Mouse (Mus musculus): ENCODE data around the gene Pofut1.

Pofut1 gene

DNA sequence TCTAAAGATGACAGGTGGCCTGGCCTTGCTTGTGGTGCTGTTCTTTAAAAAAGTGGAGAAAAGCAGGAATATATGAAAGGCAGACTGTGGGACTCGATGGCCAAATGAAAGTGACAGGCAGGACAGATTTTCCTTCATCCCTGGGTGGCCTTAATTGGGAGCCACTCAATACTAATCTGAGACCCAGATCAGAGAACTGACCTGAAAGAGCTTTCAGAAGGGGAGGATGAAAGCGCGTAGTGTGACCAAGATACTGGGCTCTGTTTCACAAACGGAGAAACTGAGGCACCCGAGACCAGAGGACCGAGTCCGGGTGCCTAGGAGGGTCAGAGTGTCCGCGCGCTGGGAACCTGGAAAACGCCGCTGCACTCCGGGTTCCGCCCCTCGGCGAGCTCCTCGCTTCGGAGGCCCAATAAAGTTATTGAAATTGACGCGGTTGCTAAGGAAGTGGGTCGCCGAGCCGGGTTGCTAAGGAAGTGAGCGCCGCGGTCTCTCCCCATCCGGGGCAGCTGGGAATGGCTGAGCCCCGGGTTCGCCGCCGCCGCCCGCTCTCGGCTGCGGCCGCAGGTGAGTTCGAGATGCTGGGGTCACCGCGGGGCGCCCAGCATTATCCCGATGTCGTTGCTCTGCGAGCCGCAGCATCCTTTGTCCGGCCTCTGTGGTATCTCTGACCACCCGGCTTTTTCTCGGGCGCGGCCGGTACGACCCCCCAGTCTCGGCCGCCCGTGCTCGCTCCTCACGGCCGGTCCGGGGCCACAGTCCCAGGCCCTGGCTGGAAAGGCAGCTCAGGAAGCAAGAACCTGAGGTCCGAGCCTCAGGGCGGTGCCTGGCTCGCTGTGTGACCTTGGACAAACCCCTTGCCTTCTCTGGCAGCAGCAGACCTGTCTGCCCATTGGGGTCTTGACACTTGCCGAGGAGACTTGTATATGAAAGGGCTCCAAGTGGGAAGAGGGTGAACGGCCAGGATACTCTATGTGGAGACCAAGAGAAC is 49.9 kb downstream of the Pofut1 start, which contains the start of gene Kif3b:
Gene Kif3b, plus strand, starts transcription at position 476 of the 991 bp plus-strand sequence.
- peak; percentile 87 to 91 for DNase-seq

DNA sequence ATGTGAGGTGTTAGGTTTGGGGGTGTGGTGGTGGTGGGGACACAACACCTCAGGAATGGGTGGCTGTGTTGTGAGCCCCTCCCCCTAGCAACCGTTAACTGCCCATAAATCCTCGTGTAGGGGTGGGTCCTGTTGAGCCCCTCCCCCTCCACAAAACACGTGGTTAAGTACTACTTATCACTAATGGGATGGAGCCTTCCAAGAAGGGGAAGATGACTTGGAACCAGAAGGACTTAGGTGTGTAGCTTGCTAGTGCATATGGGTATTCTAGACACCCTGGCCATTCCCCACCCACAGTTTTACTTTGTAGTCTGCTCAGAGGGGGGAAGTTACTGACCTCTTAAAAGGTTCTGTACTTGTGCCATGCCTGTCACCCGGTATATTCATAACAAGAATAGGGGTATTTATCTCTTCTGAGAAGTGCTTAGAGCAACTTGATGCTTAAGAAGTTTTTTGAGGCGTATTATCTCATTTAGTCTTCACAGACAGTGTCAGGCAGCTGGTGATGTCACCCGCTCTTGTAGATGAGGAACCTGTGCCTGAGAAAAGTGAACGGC is 51.0 kb downstream of the Pofut1 start:
- DNase-seq = peak in 1 of 2 experiments; percentile 38

DNA sequence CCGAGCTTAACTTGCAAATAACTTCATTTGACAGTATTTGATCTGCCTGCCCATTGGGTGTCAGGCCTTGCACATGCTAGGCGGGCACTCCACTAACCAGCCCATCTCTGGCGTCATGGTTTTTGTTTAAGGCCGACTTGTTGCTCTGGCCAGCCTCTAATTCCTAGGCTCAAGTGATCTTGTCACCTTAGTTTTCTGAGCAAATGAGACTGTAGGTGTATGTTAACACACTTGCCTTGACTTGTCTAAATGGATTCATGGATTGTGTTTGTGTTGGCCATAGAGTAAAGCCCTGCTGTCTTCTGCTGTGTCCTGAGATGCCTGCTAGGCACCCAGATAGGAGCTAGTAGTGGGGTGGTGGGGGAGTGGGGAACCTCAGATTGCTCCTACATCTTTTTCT is 53.9 kb downstream of the Pofut1 start:
- DNase-seq = no peak

DNA sequence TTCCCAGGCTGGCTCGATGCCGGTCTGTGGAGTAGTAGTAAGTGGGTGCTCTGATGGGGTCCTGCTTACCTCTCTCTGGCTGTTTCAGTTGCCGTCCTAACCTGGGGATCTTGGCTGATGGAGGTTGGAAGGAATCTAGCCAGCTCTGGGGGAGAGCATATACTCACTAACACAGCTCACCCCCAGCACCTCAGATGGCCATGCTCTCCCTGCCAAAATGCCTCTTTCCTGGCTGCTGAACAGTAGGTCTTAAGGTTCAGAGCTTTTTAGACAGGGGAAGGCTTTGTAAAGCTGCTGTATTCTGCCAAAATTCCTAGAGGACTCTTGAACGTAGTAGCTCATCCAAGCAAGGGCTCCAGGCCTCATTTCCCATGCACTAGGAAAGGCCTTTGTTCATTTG is 56.4 kb downstream of the Pofut1 start:
- no peak for DNase-seq

DNA sequence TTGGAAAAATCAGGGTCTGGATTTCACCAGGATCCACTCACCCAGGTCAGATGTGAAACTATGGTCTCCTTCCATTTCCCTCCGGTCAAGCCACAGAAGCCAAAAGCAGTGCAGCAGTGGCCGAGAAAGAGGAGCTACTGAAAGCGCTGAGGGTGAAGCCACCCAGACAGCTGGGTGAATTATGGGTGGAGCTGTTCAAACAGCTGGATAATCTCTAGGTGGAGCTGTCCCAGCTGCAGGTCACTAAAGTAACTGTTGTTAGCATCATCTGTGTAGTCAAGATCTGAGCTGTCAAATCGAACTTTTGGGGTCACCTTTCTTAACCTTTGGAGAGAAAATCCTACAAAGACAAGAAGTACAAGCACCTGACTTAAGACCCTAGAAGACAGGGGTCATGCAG is 57.1 kb downstream of the Pofut1 start:
- DNase-seq = no peak

DNA sequence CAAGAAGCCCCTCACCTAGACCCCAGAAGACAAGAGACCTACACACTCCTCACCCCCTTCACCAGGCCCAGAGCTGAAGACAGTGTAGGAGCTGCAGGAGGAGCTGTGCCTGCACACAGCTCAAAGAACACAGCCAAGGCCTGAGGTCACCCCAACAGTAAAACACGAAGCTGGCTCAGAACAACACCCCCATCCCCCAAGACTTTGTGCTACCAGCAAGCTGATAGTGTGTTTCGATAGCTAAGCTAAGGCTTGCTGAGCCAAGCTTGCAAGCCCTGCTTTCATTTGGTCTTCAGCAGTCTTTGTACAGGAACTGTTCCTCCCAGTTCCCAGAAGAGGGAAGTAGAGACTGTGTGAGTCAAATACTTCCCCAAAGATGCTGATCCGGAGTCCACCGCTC is 57.5 kb downstream of the Pofut1 start:
- no peak for DNase-seq

DNA sequence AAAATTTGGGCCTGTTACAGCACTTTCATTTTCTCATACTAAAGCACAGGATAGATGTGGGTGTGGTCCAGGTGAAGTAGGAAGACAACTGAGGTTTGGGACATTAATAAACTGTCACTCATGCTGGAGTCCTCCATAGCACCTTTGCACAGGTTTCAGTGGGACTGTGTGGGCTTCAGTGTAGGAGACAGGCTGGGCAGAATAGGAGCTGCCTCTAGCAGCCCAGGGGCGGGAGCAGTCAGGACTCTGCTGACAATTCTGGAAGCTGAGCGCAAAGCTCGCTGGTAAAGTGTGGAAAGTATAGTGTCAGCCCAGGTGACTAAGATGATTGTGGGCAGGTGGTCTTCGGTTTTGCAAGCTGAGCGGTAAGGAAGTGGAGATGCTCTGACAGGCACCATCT is 59.8 kb downstream of the Pofut1 start:
- no peak for DNase-seq

DNA sequence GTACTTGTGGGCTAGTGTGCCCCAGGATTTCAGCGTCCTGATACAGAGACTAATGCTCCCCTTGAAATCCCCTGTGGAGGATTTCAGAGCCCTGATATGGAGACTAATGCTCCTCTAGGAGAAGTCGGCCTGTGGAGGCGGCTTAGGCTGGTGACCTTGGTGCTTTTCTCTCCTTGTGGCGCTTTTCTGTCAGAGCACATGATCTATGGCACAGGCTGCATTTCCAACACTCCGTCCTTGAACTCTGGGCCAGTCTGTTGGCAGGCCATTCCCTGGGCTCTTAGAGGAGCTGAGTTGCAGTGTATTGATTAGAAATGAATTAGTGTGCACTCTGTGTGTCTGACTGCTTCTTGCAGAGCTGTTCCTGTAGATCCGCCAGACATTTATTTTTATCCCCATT is 63.9 kb downstream of the Pofut1 start:
- no peak for DNase-seq

DNA sequence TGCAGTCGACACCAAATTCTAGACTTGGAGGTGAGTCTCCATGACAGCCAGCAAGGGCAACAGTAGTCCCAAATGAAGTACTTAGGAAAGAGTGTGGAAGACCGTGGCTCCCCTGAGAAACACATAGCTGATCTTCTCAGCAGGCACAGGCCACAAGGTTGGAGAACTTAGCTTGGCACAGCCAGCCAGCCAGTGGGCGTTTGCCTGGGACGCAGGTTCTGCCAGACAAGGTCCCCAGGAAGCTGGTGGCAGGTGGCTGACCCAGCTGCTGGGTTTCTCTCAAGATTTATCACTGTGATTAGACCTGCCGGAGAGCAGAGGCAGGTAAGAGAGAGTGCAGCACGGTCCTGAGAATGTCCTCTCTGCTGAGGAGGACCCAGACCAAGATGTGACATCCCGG is 67.3 kb downstream of the Pofut1 start:
- DNase-seq = no peak

DNA sequence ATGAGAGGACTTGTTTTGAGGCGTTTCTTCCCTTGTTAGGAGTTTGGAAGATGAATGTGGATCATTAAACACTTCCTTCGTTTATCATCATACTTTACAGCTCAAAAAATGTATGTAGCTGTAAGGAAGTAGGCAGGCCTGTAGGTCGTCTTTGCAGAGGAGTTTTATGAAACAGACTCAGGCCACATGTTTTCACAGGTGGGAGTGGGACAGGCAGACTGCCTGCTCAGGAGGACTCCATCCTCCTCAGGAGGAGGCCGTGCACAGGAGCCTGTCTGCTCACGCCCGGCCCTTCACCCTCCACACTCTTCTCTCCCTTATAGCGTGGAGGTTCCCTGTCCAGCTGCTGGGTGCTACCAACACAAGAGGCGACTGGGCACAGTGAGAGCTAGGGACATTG is 67.8 kb downstream of the Pofut1 start:
- DNase-seq = no peak

DNA sequence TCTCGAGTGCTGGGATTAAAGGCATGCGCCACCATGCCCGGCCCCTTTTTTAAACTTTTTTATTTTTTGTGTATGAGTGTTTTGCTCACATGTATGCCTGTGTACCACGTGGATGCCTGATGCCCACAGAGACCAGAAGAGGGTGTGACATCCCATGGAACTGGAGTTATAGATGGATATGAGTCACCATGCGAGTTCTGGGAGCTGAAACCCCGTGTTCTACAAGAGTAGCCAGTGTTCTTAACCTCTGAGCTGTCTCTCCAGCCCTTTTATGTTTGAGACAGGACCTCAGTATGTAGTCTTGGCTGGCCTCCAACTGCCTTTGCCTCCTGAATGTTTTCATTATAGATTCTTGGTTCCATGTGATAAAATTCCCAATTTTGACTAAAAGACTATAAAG is 68.9 kb downstream of the Pofut1 start:
- DNase-seq = no peak

DNA sequence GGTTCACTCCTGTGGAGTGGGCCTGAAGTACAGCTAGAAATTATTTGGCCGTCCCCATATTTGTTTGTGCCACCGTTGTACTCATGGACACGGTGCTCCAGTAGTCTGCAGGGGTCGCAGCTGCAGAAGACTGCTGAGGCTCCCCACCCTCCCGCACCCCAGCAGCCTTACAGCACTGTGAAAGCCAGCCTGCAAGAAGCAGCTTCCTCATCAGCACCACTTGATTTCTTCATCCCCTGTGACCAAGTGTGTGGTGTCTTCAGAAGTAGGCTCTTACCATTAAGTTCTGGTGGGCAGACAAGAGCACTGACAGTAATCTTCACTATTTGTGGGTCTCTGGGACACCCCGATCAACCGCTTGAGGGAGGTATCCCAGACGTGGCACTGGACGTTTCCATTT is 71.6 kb downstream of the Pofut1 start:
- no peak for DNase-seq

DNA sequence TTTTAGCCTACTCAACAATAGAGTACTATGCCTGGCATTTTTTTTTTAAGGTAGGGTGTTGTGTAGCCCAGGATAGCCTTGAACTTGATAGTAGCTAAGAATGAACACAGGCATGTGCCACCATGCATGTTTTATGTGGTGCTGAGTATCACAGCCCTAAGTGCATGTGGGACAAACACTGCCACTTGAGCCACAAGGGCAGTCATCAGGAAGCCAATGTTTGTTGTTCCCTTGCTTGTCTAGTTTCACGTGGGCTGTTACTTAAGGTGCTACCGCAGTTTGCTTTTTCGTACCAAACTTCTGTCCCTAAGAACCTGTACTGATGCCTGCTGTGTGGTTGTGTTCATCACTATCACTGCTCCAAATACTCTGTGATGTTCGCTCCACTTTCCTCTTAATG is 77.1 kb downstream of the Pofut1 start:
- no peak for DNase-seq

DNA sequence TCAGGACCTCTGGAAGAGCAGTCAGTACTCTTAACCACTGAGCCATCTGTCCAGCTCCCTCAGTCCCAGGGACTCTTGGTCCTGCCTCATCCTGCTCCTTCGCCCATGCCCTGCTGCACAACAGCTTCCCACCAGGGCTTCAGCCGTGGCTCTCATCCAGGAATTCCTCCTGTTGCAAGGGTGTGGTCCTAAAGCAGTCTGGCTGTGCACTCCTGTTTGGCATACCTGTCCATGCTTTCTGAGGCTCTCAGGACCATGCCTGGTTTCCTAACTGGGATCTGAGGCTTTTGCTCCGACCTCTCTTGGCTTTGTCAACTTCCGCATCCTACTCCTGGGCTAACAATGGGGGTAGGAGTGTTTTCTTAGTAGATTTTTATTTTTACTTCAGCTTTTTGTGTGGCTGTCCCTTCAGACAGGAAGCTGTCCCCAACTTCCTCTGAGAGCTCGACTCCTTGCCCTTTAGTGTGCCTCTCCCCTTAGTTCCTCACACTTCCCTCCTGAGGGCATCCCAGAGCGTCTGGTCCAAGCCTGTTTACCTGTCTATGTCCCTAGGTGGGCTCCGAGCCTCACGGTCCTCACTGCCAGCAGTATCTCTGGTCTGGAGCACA is 77.8 kb downstream of the Pofut1 start:
- no peak for DNase-seq

All from thymus, postnatal 36 days (tissue).